Mouse (Mus musculus): ENCODE results near the gene Tubd1. TPM values are rescaled to one million over a fixed set of nuclear protein-coding genes. Genes with fewer than 3 reads are reported as not detected.

Tubd1 gene
- polyA plus RNA-seq, 1 experiment from 2014 or later: 11.9 TPM

GRCm38 (mm10) chr11:86534201-86534910 lies 10.4 kb upstream of the Tubd1 start:
- no peak for ATAC-seq (ENCODE audit: low FRiP score, low read depth)
- no peaks in the 10 kb centered on the region for H3K27me3 ChIP-seq (replicated peaks)
- H3K4me3 ChIP-seq: no peak overlapping the region
- H3K4me1 ChIP-seq: no peaks in the 10 kb centered on the region
- H3K36me3 ChIP-seq: peaks cover 34% of the 10 kb centered on the region
- H3K9ac ChIP-seq: no peak overlapping the region
- no peaks in the 10 kb centered on the region for H3K9me3 ChIP-seq
- no peak overlapping the region for H3K4me2 ChIP-seq (replicated peaks)
- H3K27ac ChIP-seq: no peak overlapping the region
- WGBS: 93% methylated on average over 5 of the region's 5 CpGs

DNA sequence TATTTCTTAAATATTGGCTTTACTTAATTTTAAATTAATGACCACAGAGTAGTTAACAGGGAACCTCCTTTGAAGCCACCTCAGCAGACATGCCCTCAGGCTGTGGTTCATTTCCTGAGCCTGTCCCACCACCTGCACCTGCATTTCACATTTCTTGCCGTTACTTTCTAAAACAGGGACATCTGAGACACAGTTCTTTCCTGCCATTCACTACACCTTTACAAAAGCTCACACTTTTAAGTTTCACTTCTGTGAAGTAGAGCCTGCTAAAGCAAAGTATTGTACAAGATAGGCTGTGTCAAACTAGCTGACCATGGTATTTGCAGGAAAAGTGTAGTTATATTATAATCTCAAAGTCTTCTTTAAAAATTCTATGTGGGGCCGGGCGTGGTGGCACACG lies 6.0 kb upstream of the Tubd1 start:
- H3K9me3 ChIP-seq: no peaks in the 10 kb centered on the region
- H3K27me3 ChIP-seq (replicated peaks): no peaks in the 10 kb centered on the region
- WGBS: 93% methylated on average over 4 of the region's 4 CpGs
- H3K27ac ChIP-seq: no peak overlapping the region
- H3K36me3 ChIP-seq: peaks cover 5% of the 10 kb centered on the region; the same call in 1 of the 2 replicates
- ATAC-seq (ENCODE audit: low FRiP score, low read depth): no peak
- H3K9ac ChIP-seq: no peak overlapping the region
- no peak overlapping the region for H3K4me3 ChIP-seq
- H3K4me2 ChIP-seq (replicated peaks): no peak overlapping the region
- no peaks in the 10 kb centered on the region for H3K4me1 ChIP-seq

DNA sequence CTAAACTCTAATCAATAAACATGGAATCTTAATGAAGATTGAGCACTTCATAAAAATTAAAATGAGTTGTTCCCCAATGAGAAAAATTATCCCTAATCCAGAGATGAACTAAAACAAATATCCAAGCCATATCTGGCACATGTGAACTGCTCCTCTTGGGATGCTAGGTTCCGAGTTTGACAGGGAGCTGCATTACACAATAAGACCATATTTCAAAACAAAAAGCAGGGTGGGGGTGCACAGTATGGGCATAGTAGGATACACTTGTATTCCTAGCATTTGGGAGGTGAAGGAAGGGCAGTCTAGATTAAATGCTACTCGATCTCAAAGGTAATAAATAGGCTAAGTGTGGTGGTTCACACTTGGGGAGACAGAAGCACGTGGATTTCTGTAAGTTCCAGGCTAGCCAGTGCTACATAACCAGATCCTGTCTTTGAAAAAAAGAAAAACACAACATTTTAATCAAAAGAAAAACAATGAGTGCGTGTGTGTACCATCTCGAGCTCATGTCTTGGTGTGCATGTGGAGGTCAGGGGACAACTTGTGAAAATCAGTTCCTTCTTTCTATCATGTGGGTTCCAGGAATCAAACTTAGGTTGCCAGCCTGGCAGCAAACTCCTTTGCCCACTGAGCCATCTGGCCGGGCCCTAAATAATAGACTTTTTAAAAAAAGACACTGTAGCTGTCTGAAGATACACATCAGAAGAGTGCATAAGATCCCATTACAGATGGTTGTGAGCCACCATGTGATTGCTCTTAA lies 4.9 kb upstream of the Tubd1 start:
- Histone ChIP-seq H3K27me3 (replicated peaks) (no peaks in the 10 kb centered on the region), H3K4me2 (replicated peaks) (no peak overlapping the region), H3K27ac (no peak overlapping the region), H3K36me3 (no peaks in the 10 kb centered on the region), H3K4me1 (no peaks in the 10 kb centered on the region), H3K9me3 (no peaks in the 10 kb centered on the region), H3K4me3 (no peak overlapping the region), H3K9ac (no peak overlapping the region)
- ATAC-seq (ENCODE audit: low FRiP score, low read depth): no peak
- WGBS: 94% methylated on average over 6 of the region's 6 CpGs

DNA sequence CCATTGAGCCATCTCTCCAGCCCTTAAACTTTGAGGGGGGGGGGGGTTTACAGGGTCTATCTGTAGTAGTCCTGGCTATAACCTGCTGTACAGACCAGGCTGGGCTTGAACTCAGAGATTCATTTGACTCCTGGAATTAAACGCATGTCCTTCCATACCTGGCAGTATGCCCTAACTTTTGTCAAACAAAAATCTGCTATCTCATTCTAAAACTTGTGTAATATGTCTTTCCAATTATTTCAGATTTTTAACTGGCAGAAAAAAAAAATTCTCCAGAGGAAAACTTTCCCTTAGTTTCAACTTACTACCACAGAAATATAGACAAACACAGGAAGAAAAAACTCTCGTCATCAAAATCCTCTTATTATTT lies 4.3 kb upstream of the Tubd1 start:
- Histone ChIP-seq H3K27ac (no peak overlapping the region), H3K4me2 (replicated peaks) (no peak overlapping the region), H3K4me3 (no peak overlapping the region), H3K9ac (no peak overlapping the region), H3K9me3 (no peaks in the 10 kb centered on the region), H3K27me3 (replicated peaks) (no peaks in the 10 kb centered on the region), H3K36me3 (no peaks in the 10 kb centered on the region), H3K4me1 (no peaks in the 10 kb centered on the region)
- WGBS: 95% methylated on average over 2 of the region's 2 CpGs
- no peak for ATAC-seq (ENCODE audit: low FRiP score, low read depth)

DNA sequence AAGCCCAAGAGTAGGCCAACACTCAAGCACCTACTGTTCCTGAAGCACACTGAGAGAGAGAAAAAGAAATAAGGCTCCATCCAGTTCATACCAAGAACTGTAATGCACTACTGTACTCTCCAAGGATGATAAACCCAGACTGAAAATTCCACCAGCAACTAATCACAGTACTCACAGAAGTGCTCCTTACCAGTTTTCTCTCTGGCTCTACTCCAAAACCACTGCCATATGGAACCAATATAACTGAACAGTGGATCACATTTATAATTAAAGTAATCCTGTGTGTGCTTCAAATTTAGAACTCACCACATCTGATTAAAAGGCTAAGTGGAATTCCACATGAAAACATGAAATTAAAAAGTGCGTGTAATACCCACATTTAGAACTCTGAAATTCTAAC lies 1.9 kb upstream of the Tubd1 start:
- H3K9ac ChIP-seq: no peak overlapping the region
- WGBS: 96% methylated on average over 1 of the region's 1 CpGs
- no peak overlapping the region for H3K27ac ChIP-seq
- H3K4me3 ChIP-seq: no peak overlapping the region
- no peaks in the 10 kb centered on the region for H3K36me3 ChIP-seq
- peak overlapping the region; percentile 85; the same call in 1 of the 2 replicates for H3K4me2 ChIP-seq (replicated peaks)
- no peaks in the 10 kb centered on the region for H3K9me3 ChIP-seq
- no peak for ATAC-seq (ENCODE audit: low FRiP score, low read depth)
- no peaks in the 10 kb centered on the region for H3K4me1 ChIP-seq
- H3K27me3 ChIP-seq (replicated peaks): no peaks in the 10 kb centered on the region

- no peaks in the 10 kb centered on the region for H3K9me3 ChIP-seq
- peak overlapping the region; percentile 97 for H3K9ac ChIP-seq
- H3K4me3 ChIP-seq: peak overlapping the region; percentile 98
- H3K27me3 ChIP-seq (replicated peaks): no peaks in the 10 kb centered on the region
- no peaks in the 10 kb centered on the region for H3K36me3 ChIP-seq
- ATAC-seq (ENCODE audit: low FRiP score, low read depth): peak; percentile 69
- 1% methylated on average over 47 of the region's 50 CpGs for WGBS
- H3K27ac ChIP-seq: peak overlapping the region; percentile 62
- no peaks in the 10 kb centered on the region for H3K4me1 ChIP-seq
- peak overlapping the region; percentile 85 for H3K4me2 ChIP-seq (replicated peaks)
Observed at GRCm38 (mm10) chr11:86543960-86544638, 692 bp upstream of the Tubd1 start.

- H3K4me3 ChIP-seq: peak overlapping the region; percentile 98
- no peaks in the 10 kb centered on the region for H3K4me1 ChIP-seq
- H3K27me3 ChIP-seq (replicated peaks): no peaks in the 10 kb centered on the region
- ATAC-seq (ENCODE audit: low FRiP score, low read depth): no peak
- WGBS: 84% methylated on average over 8 of the region's 8 CpGs
- no peaks in the 10 kb centered on the region for H3K9me3 ChIP-seq
- H3K27ac ChIP-seq: no peak overlapping the region
- peaks cover 11% of the 10 kb centered on the region for H3K36me3 ChIP-seq
- H3K4me2 ChIP-seq (replicated peaks): peak overlapping the region; percentile 85
- 0 out of 2 replicates have a peak overlapping the region, but pooled peaks have one; percentile 3 for H3K9ac ChIP-seq
Observed at GRCm38 (mm10) chr11:86545556-86545955, 765 bp downstream of the Tubd1 start.

DNA sequence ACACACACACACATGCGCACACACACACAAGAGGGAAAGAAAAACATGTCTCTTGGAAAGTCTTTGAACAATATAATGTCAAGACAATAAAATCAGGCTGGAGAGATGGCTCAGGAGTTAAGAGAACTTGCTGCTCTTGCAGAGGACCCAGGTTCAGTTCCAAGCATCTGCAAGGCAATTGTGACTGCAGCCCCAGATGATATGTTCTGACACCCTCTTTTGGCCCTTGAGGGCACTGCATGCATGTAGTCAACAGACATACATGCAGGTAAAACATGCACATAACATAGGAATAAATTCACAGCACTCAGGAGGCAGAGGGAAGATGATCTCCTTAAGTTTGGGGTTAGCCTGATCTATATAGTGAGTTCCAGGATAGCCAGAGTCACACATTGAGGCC lies 2.6 kb downstream of the Tubd1 start:
- Histone ChIP-seq H3K9ac (no peak overlapping the region), H3K9me3 (no peaks in the 10 kb centered on the region), H3K4me3 (no peak overlapping the region), H3K4me1 (no peaks in the 10 kb centered on the region), H3K36me3 (peaks cover 11% of the 10 kb centered on the region), H3K27me3 (replicated peaks) (no peaks in the 10 kb centered on the region), H3K4me2 (replicated peaks) (no peak overlapping the region), H3K27ac (no peak overlapping the region)
- no peak for ATAC-seq (ENCODE audit: low FRiP score, low read depth)
- WGBS: 96% methylated on average over 1 of the region's 1 CpGs

DNA sequence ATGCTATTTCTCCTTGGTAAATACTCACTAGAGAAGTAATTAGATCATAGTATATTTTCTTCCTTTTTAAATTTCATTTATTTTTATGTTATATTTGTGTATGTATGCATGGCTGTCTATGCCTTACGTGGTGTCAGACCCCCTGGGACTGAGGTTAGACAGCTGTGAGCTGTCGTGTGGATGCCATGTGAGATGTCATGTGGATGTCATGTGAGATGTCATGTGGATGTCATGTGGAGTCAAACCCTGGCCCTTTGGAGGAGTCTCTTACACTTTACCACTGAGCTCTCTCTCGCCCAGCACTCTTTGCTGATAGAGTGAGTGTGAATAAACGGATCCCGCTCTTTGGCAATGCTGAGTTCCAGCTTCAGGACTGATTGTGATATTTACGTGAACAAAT lies 8.7 kb downstream of the Tubd1 start:
- Histone ChIP-seq H3K4me1 (no peaks in the 10 kb centered on the region), H3K9me3 (no peaks in the 10 kb centered on the region), H3K4me3 (no peak overlapping the region), H3K36me3 (peaks cover 35% of the 10 kb centered on the region), H3K4me2 (replicated peaks) (no peak overlapping the region), H3K9ac (no peak overlapping the region), H3K27ac (no peak overlapping the region), H3K27me3 (replicated peaks) (no peaks in the 10 kb centered on the region)
- no peak for ATAC-seq (ENCODE audit: low FRiP score, low read depth)
- WGBS: 91% methylated on average over 6 of the region's 6 CpGs

- Histone ChIP-seq H3K9ac (no peak overlapping the region), H3K4me1 (no peaks in the 10 kb centered on the region), H3K4me3 (no peak overlapping the region), H3K27ac (no peak overlapping the region), H3K9me3 (no peaks in the 10 kb centered on the region), H3K27me3 (replicated peaks) (no peaks in the 10 kb centered on the region), H3K36me3 (peaks cover 42% of the 10 kb centered on the region), H3K4me2 (replicated peaks) (no peak overlapping the region)
- no peak for ATAC-seq (ENCODE audit: low FRiP score, low read depth)
- WGBS: 86% methylated on average over 4 of the region's 4 CpGs
Observed at GRCm38 (mm10) chr11:86558258-86558657, 13.5 kb downstream of the Tubd1 start.

DNA sequence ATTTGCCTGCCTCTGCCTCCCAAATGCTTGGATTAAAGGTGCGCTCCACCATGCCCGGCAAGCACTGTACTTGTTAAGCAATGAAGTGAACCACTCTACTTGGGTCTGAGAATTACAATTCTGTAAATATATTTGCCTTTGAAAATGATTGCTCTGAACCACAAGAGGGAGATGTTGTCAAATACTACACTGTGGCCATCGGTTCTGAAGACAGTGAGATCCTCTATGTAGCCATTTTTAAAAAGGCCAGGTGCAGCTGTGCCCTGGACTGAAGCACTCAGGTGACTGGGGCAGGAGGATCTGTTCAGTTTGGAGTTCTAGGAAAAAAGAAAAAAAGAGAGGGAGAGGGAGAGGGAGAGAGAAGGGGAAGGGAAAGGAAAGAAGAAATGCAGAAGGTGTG lies 23.6 kb downstream of the Tubd1 start:
- Histone ChIP-seq H3K4me2 (replicated peaks) (no peak overlapping the region), H3K36me3 (no peaks in the 10 kb centered on the region), H3K27ac (no peak overlapping the region), H3K9ac (no peak overlapping the region), H3K9me3 (no peaks in the 10 kb centered on the region), H3K27me3 (replicated peaks) (no peaks in the 10 kb centered on the region), H3K4me1 (no peaks in the 10 kb centered on the region), H3K4me3 (no peak overlapping the region)
- no peak for ATAC-seq (ENCODE audit: low FRiP score, low read depth)
- WGBS: 76% methylated on average over 3 of the region's 3 CpGs

DNA sequence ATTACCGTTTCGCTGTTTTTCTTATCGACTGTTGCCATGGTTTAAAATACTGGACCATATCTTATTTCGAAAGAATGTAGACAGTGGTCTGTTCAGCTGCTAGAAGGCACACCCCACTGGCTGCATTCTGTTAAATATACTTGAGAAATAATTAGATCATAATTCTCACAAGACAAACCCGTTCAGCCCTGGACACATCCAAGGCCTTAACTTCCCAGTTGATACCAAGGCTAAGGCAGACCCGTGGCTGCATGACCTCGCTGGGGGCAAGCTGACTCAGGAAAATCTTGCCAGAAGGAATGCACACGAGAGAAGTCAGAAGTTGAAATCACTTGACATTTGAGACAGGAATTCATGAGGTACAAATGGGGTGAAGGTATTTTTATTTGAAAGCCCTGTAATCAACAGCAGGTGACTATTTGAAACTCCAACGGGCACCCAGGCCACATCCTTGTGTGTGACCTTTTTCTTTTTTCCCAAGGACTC lies 25.5 kb downstream of the Tubd1 start:
- Histone ChIP-seq H3K4me1 (no peaks in the 10 kb centered on the region), H3K36me3 (no peaks in the 10 kb centered on the region), H3K9ac (no peak overlapping the region), H3K27me3 (replicated peaks) (no peaks in the 10 kb centered on the region), H3K27ac (no peak overlapping the region), H3K4me2 (replicated peaks) (no peak overlapping the region), H3K9me3 (no peaks in the 10 kb centered on the region), H3K4me3 (no peak overlapping the region)
- WGBS: 64% methylated on average over 9 of the region's 9 CpGs
- ATAC-seq (ENCODE audit: low FRiP score, low read depth): no peak

All from neural tube, embryonic 12.5 days (tissue).